Mouse (Mus musculus) midbrain, embryonic 15.5 days (tissue): ENCODE measurements at regions not wholly inside any gene's neighbourhood (a gene's known extent, or its start where the extent isn't known, plus 50 kb on each side); places are given as distances from the start of the nearest gene placed in this dataset.
A peak's percentile ranks its signal among the peaks of the same experiment; 100 is the strongest.

Experiments
- ATAC-seq: fragments of 200-750 bp; cut with Nextera tagmentation; replicated peaks from 2 replicates; pipeline ENCODE4 v1.8.0; 2017; ENCODE audit warnings: moderate TSS enrichment
- H3K27ac ChIP-seq: fragments of 300-500 bp; sonication (generic); 2 replicates; pipeline ENCODE4 v1.5.1; 2015; ENCODE audit warnings: mild to moderate bottlenecking, inconsistent platforms
- H3K27me3 ChIP-seq: fragments of 300-500 bp; sonication (generic); replicated peaks from 2 replicates; pipeline ENCODE4 v1.6.1; 2015; ENCODE audit warnings: inconsistent platforms
- H3K36me3 ChIP-seq: fragments of 300-500 bp; sonication (generic); replicated peaks from 2 replicates; pipeline ENCODE4 v1.6.1; 2015; ENCODE audit warnings: inconsistent platforms
- H3K4me1 ChIP-seq: fragments of 300-500 bp; sonication (generic); 2 replicates; pipeline ENCODE4 v1.6.1; 2015; ENCODE audit warnings: inconsistent platforms
- H3K4me2 ChIP-seq: fragments of 300-500 bp; sonication (generic); 2 replicates; pipeline ENCODE4 v1.6.1; 2015; ENCODE audit warnings: inconsistent platforms, mild to moderate bottlenecking, moderate library complexity
- H3K4me3 ChIP-seq: fragments of 300-500 bp; sonication (generic); 2 replicates; pipeline ENCODE4 v1.5.1; 2015; ENCODE audit warnings: mild to moderate bottlenecking, inconsistent platforms
- H3K9ac ChIP-seq: fragments of 300-500 bp; sonication (generic); 2 replicates; pipeline ENCODE4 v1.6.1; 2015; ENCODE audit warnings: mild to moderate bottlenecking, inconsistent platforms
- H3K9me3 ChIP-seq: fragments of 300-500 bp; sonication (generic); 2 replicates; pipeline ENCODE4 v1.6.1; 2016; ENCODE audit warnings: inconsistent platforms
- WGBS: fragments of 180-500 bp; shearing (Covaris S2); methylation state at CpG from one replicate; pipeline ENCODE4 v1.1.7; 2015; ENCODE audit warnings: mixed read lengths; 5-methylcytosine and 5-hydroxymethylcytosine counted together

GRCm38 (mm10) chr14:103939867-103940266 is 95.7 kb upstream of the Ednrb start:
- ATAC-seq = no peak
- no peaks in the 10 kb centered on the region for H3K27me3 ChIP-seq
- no peaks in the 10 kb centered on the region for H3K36me3 ChIP-seq
- no peaks in the 10 kb centered on the region for H3K4me1 ChIP-seq
- no peak overlapping the region for H3K4me2 ChIP-seq
- H3K9me3 ChIP-seq = no peaks in the 10 kb centered on the region
- no peak overlapping the region for H3K27ac ChIP-seq
- no peak overlapping the region for H3K9ac ChIP-seq
- 3% methylated on average over 3 of the region's 3 CpGs for WGBS
- no peak overlapping the region for H3K4me3 ChIP-seq

DNA sequence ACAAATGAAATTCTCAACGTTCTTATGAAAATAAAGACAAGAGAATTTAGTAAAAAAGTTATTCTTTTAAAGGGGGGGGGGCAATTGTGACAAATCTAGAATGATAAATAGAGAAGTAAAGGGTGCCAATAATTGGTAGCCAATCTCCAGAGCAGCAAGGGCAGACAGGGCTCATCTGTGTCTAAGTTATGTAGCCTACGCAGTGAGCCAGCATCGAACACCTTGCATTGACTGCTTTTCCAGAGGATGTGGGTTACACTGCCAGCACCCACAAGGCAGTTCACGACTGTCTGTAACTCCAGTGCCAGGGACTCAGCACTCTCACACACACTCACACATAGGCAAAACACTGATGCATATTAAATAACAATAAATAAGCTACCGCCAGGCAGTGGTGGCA is 94.7 kb upstream of the Ednrb start:
- Histone ChIP-seq H3K27ac (no peak overlapping the region), H3K27me3 (no peaks in the 10 kb centered on the region), H3K36me3 (no peaks in the 10 kb centered on the region), H3K4me1 (no peaks in the 10 kb centered on the region), H3K4me2 (no peak overlapping the region), H3K9me3 (no peaks in the 10 kb centered on the region), H3K9ac (no peak overlapping the region), H3K4me3 (no peak overlapping the region)
- ATAC-seq = no peak
- 90% methylated on average over 5 of the region's 5 CpGs for WGBS

DNA sequence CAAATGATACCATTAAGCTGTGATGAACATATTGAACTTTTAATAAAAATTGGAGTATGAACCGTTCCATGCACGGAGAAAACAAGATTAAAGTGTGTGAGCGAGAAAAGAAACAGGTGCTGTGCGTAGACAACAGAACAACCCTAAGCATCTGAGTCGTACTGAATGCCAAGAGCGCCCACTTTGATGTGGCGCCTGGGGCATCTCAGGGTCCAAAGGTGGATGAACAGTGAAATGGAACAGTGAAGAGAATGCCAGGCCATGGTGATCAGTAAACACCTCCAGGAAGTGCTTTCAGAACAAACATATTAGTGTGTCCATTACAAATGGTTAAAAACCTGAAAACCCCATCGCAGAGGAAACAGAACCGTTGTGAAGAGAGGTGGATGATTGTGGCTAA is 94.0 kb upstream of the Ednrb start:
- no peak overlapping the region for H3K4me3 ChIP-seq
- 90% methylated on average over 9 of the region's 9 CpGs for WGBS
- no peak overlapping the region for H3K4me2 ChIP-seq

DNA sequence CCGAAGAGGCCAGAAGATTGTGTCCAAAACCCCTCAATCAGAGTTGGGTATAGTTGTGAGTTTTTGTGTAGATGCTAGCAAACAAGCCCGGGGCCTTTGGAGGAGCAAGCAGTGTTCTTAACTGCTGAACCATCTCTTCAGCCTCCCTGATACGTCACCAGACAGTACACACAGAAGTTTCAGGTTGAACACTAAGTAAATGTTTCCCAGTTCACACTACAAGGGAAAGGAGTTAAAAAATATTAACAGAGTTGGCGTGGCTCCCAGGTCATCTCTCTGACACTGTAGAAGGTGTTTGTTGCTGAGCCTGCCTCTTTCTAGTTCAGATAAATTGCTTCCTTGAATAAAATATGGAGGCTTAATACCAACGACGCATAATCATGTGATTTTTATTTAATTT is 93.5 kb upstream of the Ednrb start:
- ATAC-seq = no peak
- 91% methylated on average over 6 of the region's 6 CpGs for WGBS
- H3K4me3 ChIP-seq = no peak overlapping the region
- H3K36me3 ChIP-seq = no peaks in the 10 kb centered on the region
- H3K9ac ChIP-seq = no peak overlapping the region
- no peaks in the 10 kb centered on the region for H3K27me3 ChIP-seq
- H3K4me1 ChIP-seq = no peaks in the 10 kb centered on the region
- no peak overlapping the region for H3K4me2 ChIP-seq
- no peaks in the 10 kb centered on the region for H3K9me3 ChIP-seq
- H3K27ac ChIP-seq = no peak overlapping the region

More for the DNA sequence above, 94.0 kb upstream of the Ednrb start:
- no peak overlapping the region for H3K9ac ChIP-seq
- no peaks in the 10 kb centered on the region for H3K4me1 ChIP-seq
- H3K27ac ChIP-seq = no peak overlapping the region
- no peaks in the 10 kb centered on the region for H3K9me3 ChIP-seq
- H3K36me3 ChIP-seq = no peaks in the 10 kb centered on the region
- H3K27me3 ChIP-seq = no peaks in the 10 kb centered on the region
- no peak for ATAC-seq

GRCm38 (mm10) chr14:103933813-103934212 is 89.6 kb upstream of the Ednrb start:
- Histone ChIP-seq H3K27me3 (no peaks in the 10 kb centered on the region), H3K27ac (no peak overlapping the region), H3K4me3 (no peak overlapping the region), H3K9me3 (no peaks in the 10 kb centered on the region), H3K4me1 (no peaks in the 10 kb centered on the region), H3K36me3 (no peaks in the 10 kb centered on the region), H3K4me2 (no peak overlapping the region), H3K9ac (no peak overlapping the region)
- 86% methylated on average over 3 of the region's 3 CpGs for WGBS
- ATAC-seq = no peak

DNA sequence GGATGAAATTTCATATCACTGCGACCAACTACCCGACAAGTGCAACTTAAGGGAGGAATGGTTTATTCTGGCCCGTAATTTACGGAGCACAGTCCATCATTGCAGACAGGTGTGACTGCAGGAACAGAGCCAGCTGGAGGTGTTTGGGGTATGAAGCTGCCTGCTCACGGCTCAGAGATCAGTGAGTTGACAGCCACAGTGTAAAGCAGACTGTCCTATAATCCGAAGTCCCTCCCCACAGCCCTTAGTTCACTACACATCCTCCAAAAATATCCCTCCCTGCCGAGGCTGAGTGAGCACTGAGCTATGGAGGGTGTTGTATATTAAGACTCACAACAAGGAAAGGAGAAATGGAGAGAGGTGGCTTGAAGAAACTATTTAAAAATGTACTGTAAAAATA is 88.0 kb upstream of the Ednrb start:
- no peak overlapping the region for H3K9ac ChIP-seq
- no peak overlapping the region for H3K4me2 ChIP-seq
- H3K4me3 ChIP-seq = no peak overlapping the region
- H3K9me3 ChIP-seq = no peaks in the 10 kb centered on the region
- WGBS = 88% methylated on average over 7 of the region's 7 CpGs
- no peaks in the 10 kb centered on the region for H3K27me3 ChIP-seq
- ATAC-seq = no peak
- no peaks in the 10 kb centered on the region for H3K36me3 ChIP-seq
- no peak overlapping the region for H3K27ac ChIP-seq
- H3K4me1 ChIP-seq = no peaks in the 10 kb centered on the region

- no peak for ATAC-seq
- Histone ChIP-seq H3K36me3 (no peaks in the 10 kb centered on the region), H3K4me3 (no peak overlapping the region), H3K9ac (no peak overlapping the region), H3K27ac (no peak overlapping the region), H3K4me1 (no peaks in the 10 kb centered on the region), H3K9me3 (no peaks in the 10 kb centered on the region), H3K27me3 (no peaks in the 10 kb centered on the region), H3K4me2 (no peak overlapping the region)
- 94% methylated on average over 11 of the region's 11 CpGs for WGBS
Measured at GRCm38 (mm10) chr14:103929734-103930364, 85.6 kb upstream of the Ednrb start.

GRCm38 (mm10) chr14:103929155-103929729 is 85.0 kb upstream of the Ednrb start:
- Histone ChIP-seq H3K36me3 (no peaks in the 10 kb centered on the region), H3K27me3 (no peaks in the 10 kb centered on the region), H3K9me3 (no peaks in the 10 kb centered on the region), H3K4me2 (no peak overlapping the region), H3K27ac (no peak overlapping the region), H3K4me1 (no peaks in the 10 kb centered on the region), H3K4me3 (no peak overlapping the region), H3K9ac (no peak overlapping the region)
- no peak for ATAC-seq
- 85% methylated on average over 6 of the region's 6 CpGs for WGBS

DNA sequence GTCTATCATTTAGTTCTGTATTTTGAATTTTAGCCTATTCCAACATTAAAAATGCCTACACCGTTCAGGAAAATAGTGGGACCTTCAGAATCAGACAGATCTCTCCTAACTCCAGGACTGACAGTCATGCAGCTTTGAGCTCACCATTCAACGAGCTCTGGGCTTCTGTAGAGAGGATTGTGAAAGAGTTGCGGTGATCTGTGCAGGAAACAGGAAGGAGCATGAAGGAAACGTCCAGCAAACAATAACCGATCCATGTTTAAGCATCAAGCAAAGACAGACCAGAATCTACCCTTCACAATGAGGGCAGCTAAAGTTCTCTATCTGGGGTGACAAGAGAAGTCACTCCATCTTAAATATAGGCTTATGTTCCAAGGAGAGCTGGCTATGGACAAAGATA is 76.0 kb upstream of the Ednrb start:
- Histone ChIP-seq H3K36me3 (no peaks in the 10 kb centered on the region), H3K4me1 (no peaks in the 10 kb centered on the region), H3K4me3 (no peak overlapping the region), H3K27ac (no peak overlapping the region), H3K4me2 (no peak overlapping the region), H3K9me3 (no peaks in the 10 kb centered on the region), H3K9ac (no peak overlapping the region), H3K27me3 (no peaks in the 10 kb centered on the region)
- WGBS = 74% methylated on average over 5 of the region's 5 CpGs
- ATAC-seq = no peak

DNA sequence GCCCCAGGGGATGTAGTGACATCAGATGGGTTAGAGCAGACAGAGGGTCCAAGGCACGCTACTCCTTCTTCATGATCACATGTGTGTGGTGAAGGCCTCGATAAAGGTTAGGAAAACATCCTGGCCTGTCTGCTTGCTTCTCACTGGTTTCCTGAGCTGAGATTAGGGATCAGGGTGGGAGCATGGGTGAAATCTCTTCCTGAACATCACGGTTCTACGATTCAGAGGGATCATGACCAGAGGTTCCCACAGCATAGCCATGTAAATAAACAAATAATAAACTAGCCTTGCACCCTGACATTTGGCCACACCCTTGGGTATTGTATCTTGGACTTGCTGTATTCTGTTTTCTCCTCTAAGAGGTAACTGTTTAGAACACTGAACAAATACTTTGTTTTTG is 75.2 kb upstream of the Ednrb start:
- Histone ChIP-seq H3K36me3 (no peaks in the 10 kb centered on the region), H3K27me3 (no peaks in the 10 kb centered on the region), H3K9me3 (no peaks in the 10 kb centered on the region), H3K9ac (no peak overlapping the region), H3K4me1 (no peaks in the 10 kb centered on the region), H3K4me2 (no peak overlapping the region), H3K27ac (no peak overlapping the region), H3K4me3 (no peak overlapping the region)
- WGBS = 82% methylated on average over 4 of the region's 4 CpGs
- ATAC-seq = no peak

GRCm38 (mm10) chr14:103913453-103913852 is 69.3 kb upstream of the Ednrb start:
- Histone ChIP-seq H3K9ac (no peak overlapping the region), H3K27me3 (no peaks in the 10 kb centered on the region), H3K4me2 (no peak overlapping the region), H3K9me3 (no peaks in the 10 kb centered on the region), H3K36me3 (no peaks in the 10 kb centered on the region), H3K4me1 (no peaks in the 10 kb centered on the region), H3K27ac (no peak overlapping the region), H3K4me3 (no peak overlapping the region)
- WGBS = 89% methylated on average over 4 of the region's 4 CpGs
- no peak for ATAC-seq

GRCm38 (mm10) chr14:103911707-103912106 is 67.5 kb upstream of the Ednrb start:
- H3K4me2 ChIP-seq = no peak overlapping the region
- no peak overlapping the region for H3K27ac ChIP-seq
- no peaks in the 10 kb centered on the region for H3K27me3 ChIP-seq
- no peak overlapping the region for H3K4me3 ChIP-seq
- H3K9ac ChIP-seq = no peak overlapping the region
- no peaks in the 10 kb centered on the region for H3K36me3 ChIP-seq
- WGBS = 79% methylated on average over 4 of the region's 4 CpGs
- no peak for ATAC-seq
- H3K4me1 ChIP-seq = no peaks in the 10 kb centered on the region
- H3K9me3 ChIP-seq = no peaks in the 10 kb centered on the region

DNA sequence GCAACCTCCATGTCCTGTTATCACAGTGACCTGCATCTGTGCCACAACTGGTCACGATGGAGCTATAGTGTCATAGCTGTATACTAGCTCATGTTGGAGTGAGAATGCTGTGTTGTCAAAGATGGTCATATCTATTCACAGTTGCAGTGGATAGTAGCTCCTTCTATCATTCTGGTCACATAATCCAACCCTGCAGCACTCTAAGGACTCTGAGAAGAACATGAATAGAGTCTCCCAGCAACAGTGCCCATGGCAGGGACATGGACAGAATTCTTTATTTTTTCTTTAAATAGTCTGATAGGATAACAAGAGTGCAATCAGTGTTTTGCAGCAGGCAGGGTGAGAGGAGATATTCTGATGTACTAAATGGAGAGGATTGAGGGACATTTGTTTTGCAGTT is 67.1 kb upstream of the Ednrb start:
- Histone ChIP-seq H3K4me1 (no peaks in the 10 kb centered on the region), H3K27me3 (no peaks in the 10 kb centered on the region), H3K9me3 (no peaks in the 10 kb centered on the region), H3K27ac (no peak overlapping the region), H3K4me2 (no peak overlapping the region), H3K9ac (no peak overlapping the region), H3K4me3 (no peak overlapping the region), H3K36me3 (no peaks in the 10 kb centered on the region)
- WGBS = 74% methylated on average over 1 of the region's 1 CpGs
- ATAC-seq = peak; percentile 80
